Mouse (Mus musculus) CD4-positive helper T cell, adult 2 months (primary cell): Measurements from ENCODE around the gene Rnf115.
"Not testable (repeated sequence)": the region's sequence is repeated elsewhere in the genome, so short reads cannot be mapped to it uniquely, and the experiment has no call there.

Experiments
- DNase-seq: peaks from one replicate; pipeline ENCODE4 v3.0.0-alpha.2; 2012; ENCODE audit warnings: low read depth, missing footprints, low spot score

Gene Rnf115

DNA sequence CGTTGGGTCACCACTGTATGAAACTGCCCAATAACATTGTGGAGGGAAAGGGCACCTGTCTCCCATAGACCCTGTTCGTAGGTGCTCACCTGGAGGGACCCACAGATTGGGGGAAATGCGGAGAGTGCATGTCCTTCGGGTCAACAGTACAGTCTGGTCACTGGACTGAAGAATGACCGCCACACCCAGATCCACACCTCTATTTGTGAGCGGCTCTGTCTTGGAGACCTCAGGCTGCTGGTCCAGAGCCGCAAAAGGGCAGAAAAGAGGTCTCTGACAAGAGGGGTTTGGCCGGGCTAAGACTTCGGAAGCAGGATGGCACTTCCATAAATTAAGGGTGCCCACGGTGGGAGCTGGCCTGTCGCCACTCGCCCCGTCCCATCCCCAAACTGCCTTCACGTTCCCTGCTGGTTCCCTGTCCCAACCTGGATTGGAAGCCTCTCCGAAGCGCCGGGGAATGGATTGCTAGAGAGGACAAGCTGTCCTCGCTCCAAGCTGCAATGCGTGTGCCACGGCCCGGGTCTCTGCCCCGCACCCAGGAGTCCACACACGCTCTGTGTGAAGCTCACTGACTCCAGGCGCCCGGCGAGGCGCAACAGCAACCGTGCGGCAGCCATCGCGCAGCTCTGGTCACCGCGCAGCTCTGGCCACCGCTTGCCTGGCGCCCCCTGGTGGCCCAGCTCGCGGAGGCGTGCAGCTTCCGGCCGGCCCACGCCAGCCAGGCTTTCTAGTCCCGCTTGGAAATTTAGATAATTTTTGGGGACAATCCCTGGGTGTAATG lies 19.4 kb upstream of the Rnf115 start, which contains the start of gene Nudt17:
Gene Nudt17 (minus strand): TSS at position 660 of the 781 bp plus-strand sequence.
- peak; percentile 72 for DNase-seq

DNA sequence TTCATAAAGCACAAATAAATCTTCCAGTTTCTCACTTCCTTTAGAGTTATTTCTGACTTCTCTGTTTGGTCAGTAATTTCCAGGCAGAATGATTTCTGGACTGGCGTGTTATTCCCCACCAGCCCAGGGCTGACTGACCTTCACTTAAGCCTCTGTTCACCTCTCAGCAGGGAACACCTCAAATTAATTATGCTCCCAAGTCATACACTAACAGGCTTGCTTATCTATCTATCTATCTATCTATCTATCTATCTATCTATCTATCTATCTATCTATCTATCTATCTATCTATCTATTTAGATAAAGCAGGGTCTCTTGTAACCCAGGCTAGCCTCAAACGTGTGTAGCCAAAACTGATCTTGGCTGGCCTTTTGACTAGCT lies 18.8 kb upstream of the Rnf115 start:
- no peak for DNase-seq

DNA sequence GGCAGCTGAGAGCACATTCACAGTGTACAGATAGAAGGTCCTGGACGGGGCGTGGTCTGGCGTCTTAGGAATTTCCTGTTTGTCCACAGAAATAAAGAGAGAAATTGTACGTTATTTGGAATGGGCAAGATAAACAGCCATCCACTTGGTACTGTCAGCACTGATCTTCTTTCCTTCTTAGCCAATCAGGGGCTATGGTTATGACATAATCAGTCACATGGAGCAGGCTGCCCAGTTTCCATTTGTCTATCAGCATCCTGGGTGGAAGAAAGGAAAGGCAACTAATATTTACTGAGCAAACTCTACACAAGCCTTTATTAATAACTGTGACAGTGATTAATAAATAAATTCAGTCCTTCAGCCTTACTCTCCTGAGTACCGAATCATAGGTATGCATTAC lies 13.2 kb upstream of the Rnf115 start:
- DNase-seq = no peak

DNA sequence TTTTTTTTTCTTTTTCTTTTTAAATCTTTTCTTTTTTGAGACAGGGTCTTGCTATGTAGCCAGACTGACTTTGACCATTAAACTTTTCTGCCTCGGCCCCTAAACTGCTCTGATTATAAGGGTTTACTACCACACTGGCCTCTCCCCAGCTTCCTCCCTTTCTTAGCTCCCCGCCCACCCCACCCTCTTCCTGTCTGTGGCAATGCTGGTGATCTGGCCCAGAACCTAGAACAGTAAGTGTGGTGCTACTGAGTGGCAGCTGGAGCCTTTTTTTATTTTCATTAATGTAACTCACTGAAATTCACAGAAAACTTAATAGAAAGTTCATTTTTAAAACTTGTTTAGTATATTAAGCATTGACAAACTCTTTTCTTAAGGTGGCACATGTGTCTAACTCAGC lies 11.6 kb upstream of the Rnf115 start:
- DNase-seq = no peak

GRCm38 (mm10) chr3:96719173-96719572 lies 8.3 kb upstream of the Rnf115 start:
- no peak for DNase-seq

DNA sequence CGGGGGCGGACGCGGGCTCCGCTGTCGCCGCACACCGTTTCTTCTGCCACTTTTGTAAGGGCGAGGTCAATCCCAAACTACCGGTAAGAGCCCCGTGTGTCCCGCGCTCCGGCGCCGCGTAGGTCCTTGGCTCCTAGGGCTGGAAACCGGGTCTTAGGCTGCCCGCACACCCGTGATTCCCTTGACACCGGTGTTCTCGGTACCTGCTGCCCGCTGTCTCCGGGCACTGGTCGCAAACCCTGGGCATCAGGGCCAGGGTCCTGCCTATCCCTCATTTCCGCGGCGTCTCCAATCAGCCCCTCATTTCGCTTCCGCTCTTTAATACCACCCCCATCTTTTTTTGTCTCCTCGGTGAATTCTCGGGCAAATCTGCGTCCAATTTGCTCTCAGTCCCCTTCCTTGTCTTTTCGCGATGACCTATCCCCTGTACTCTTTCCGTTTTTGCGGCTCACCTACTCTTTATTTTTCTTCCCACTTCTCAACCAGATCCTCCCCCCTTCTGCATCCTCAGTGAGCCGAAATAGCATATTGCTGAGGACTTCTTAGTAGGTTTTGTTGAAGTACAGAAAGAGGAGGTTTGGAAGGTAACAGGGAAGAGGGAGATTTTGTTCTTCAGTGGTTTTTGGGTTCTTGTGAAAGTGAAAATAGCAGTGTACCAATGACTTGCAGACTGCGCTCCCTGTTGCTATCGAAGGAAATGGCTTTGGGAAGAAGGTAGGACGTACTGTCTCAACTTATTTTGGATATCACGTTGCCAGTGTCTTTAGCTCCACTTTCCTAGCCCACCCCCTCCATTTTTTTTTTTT lies 567 bp downstream of the Rnf115 start:
- peak; percentile 65 for DNase-seq

GRCm38 (mm10) chr3:96728634-96729402 lies 1.4 kb downstream of the Rnf115 start:
- DNase-seq = no peak

- peak; percentile 64 for DNase-seq
Measured at GRCm38 (mm10) chr3:96729403-96729784, 1.9 kb downstream of the Rnf115 start.

DNA sequence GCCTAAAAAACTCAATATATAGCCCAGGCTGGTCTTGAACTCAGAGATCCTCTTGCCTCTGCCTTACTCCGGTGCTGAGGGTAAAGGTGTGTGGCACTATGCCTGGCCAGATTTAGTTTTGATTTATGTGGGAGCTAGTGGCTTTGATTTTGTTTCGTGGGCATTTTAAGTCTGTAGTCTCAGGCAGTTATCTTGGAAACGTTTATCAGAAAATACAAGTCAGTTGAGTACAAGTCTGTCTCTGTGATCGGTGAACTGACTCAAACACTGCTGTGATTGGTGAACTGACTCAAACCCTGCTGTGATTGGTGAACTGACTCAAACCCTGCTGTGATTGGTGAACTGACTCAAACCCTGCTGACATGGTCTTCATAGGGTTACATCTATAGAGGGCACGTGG lies 3.3 kb downstream of the Rnf115 start:
- no peak for DNase-seq

GRCm38 (mm10) chr3:96733984-96734383 lies 6.5 kb downstream of the Rnf115 start:
- DNase-seq = no peak

GRCm38 (mm10) chr3:96735200-96735599 lies 7.7 kb downstream of the Rnf115 start:
- no peak for DNase-seq

DNA sequence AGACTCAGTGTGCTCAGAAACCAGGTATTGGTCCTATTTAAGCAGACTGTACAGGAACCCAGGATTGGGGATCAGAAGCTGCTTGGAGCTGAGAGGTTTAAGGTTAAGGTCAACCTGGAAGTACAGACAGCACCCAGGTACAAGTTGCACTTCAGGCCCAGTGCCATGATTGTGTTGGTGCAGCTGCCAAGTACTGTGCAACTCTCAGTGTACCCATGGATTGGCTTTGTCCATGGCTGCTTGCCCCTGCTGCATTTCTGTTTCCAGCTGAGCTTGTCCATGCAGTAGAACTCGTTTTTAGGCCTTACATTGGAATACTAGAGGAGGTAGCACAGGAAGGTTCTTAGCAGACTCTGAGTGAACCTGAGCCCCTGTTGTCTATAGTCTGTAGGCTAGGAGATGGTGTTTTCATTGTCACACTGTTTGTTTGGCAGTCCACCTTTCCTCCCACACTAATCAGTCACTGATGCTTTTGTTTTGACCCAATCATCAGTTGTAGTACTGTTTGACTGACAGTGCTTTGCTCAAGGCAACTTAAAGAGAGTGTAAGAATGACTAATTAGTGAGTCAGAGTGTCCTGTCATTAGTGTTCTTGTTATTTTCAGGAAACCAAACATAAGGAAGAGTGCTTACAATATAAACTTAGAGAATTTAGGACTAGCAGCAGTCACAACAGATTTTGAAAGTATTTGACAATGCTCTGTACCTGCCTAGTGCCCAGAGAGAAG lies 9.7 kb downstream of the Rnf115 start:
- no peak for DNase-seq

DNA sequence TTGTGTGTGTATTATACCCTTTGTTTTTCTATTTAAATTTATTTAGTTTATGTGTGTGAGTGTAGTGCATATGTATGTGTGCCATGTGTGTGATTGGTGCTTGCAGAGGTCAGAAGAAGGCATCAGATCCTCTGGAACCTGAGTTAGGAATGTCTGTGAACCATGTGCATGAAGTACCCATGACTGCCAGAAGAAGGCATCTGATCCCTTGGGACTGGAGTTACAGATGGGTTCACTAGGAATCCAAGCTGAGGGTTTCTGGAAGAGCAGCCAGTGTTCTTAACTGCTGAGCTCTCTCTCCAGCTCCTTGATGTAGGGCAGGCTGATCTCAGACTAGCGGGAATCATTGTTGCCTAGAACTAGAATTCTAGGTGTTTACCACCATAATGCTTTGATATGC lies 10.5 kb downstream of the Rnf115 start:
- no peak for DNase-seq

DNA sequence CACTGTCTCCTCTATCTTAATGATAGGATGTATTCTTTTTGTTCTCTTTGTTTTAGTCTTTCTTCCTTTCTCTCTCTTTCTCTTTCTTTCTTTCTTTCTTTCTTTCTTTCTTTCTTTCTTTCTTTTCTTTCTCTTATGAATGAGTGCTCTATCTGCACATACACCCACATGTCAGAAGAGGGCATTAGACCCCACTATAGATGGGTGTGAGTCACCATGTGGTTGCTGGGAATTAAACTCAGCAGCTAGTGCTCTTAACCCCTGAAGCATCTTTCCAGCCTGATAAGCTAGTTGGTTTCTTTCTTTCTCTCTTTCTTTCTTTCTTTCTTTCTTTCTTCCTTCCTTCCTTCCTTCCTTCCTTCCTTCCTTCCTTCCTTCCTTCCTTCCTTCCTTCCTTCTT lies 12.8 kb downstream of the Rnf115 start:
- not testable (repeated sequence) for DNase-seq

DNA sequence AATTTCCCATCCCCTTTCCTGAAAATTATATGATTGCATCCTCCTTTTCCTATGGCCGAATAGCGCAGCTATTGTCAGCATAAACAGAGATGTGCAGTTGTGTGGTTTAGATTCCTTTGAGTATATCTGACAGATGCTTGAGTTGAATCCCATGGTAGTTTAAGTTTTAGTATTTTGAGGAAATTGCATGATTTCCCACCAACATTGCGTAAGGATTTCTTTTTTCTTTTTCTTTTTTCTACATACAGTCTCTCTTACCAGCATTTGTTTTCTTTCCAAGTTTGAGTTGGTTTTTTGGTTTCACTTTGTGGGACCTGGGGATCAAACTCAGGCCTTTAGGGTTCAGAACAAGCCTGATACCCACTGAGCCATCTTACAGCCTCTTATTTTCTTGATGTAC lies 16.9 kb downstream of the Rnf115 start:
- no peak for DNase-seq

DNA sequence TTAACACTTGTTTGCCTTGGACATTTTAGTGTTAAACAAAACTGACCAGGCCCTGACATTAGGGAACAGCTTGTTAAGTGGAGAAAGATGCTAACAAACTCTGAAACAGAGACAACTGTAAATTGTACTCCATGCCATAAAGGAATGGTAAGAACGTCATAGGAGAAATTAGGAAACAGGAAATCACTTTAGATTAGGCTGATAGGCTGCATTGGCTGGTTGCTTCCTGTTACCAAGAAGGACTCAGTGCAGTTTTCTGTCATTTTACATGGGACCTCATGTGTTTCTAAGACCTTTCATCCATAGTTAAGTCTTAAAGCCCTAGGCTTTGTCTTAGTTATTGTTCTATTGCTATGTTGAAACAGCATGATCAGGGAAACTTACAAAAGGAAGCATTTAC lies 19.4 kb downstream of the Rnf115 start:
- no peak for DNase-seq

DNA sequence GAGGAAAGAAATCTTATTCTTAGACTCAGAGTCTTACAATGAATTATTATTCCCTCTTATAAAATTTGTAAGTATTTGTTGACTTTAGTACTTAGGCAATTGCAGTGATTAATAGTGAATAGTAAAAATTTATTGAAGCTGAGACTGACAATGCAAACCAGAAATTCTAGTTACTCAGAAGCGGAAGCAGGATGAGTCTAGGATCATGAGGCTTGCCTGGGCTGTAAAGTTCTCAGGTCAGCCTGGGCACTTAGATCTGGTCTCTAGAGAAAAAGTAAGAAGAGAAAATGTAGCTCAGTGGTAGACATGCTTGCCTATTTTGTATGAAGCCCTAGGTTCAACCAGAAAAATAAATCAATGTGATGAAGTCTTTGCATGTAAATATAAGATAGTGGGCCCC lies 28.5 kb downstream of the Rnf115 start:
- no peak for DNase-seq

DNA sequence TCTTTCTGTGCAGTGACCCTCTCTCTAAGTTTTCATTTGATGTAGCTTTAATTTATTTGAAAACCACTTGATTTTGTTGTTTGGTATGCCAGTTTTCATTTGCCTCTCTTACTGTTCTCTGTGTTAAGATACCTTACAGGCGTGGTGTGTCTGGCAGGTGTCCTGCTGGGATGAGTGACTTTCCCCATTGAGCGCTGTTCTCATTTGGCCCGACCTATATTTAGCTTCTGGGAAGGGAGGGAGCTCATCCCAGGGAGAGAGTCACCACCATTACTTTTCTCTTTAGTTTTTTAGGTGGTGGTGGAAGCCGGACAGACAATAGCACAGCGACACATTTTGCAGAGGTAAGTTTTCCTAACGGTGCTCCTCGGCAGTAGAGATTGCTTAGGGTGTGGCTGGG lies 30.2 kb downstream of the Rnf115 start:
- no peak for DNase-seq

DNA sequence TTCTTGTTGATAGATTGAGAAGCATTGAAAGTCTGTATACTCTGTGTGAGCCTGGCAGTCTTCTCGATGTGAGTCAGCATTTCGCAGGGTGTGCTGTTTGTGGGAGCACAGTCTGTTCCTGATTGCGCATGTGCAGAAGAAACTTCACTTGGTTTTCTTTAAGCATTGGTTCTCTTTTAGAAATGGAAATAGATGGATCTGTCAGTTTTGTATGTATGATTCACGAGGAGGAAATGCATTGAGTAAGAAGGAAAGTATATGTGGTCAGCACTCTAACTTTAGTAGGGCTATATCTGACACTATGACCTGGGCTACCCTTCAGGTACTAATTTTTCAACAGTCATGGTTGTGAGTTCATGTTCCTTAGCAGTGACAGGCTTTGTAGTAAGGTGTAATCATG lies 32.2 kb downstream of the Rnf115 start:
- peak; percentile 39 for DNase-seq

- DNase-seq = peak; percentile 68
Measured at GRCm38 (mm10) chr3:96764528-96764927, 37.1 kb downstream of the Rnf115 start.

GRCm38 (mm10) chr3:96769971-96770370 lies 42.5 kb downstream of the Rnf115 start:
- no peak for DNase-seq

DNA sequence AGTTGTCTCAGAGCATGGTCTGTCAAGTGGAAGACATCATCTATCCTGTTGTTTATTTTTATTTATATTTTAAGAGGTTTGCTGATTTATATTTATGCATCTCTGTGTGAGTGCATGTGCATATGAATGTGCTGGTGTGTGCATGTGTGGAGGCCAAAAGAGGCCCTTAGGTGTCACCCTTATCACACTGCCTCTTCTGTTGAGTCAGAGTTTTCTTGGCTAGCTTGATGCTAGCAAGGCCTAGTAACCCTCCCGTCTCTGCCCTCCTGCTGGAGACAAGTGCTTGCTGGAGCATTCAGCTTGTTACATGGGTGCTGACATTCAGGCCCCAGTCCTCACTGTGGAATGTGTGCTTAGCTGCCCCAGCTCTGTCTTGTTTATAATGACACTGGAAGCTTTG lies 45.5 kb downstream of the Rnf115 start:
- DNase-seq = no peak
